Mouse (Mus musculus) urinary bladder, postnatal 4 days (tissue): ENCODE measurements around the gene P2rx4.
"Not testable (repeated sequence)": the region's sequence is repeated elsewhere in the genome, so short reads cannot be mapped to it uniquely, and the experiment has no call there.

Experiments
- DNase-seq, 2 experiments: peaks; one replicate each; pipeline ENCODE4 v3.0.0; 2021 to 2022; ENCODE audit warnings: low spot score in 2 of 2

The P2rx4 gene

GRCm38 (mm10) chr5:122707276-122708181 lies at the start of gene P2rx4:
Gene P2rx4, plus strand, starts transcription at chr5:122707544.
- DNase-seq, result peak; percentile 75 to 80

- no peak for DNase-seq
Observed at GRCm38 (mm10) chr5:122662501-122662900, 44.8 kb upstream of the P2rx4 start.

- DNase-seq, result no peak
Observed at GRCm38 (mm10) chr5:122665036-122665435, 42.3 kb upstream of the P2rx4 start.

GRCm38 (mm10) chr5:122668981-122669897 lies 38.1 kb upstream of the P2rx4 start:
- no peak for DNase-seq

DNA sequence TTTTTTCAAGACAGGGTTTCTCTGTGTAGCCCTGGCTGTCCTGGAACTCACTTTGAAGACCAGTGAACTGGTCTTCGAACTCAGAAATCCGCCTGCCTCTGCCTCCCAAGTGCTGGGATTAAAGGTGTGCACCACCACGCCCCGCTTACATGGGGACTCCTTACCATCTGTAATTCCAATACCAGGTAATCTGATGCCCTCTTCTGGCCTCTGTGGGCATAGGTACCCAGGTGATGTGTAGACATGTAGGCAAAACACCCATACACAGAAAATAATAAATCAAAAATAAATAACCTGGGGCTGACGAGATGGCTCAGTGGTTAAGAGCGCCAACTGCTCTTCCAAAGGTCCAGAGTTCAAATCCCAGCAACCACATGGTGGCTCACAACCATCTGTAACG lies 35.7 kb upstream of the P2rx4 start:
- not testable (repeated sequence) for DNase-seq

DNA sequence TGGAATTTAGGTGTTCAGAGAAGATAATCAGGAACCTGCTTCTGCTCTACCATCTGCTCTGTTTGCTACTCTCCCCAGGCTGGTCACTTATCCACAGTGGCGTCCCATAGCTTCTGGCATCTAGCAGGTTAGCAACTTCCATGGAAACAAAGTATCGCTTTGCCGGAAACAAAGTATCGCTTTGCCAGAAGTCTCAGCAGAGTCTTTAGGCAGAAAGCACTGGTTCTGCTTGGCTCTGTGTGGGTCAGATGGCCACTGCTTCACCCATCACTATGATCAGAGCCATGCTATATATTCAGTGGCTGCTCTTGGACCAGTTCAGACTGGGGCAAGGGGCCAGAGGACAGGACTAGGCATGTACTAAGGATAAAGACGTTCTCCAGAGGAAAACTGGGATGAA lies 35.0 kb upstream of the P2rx4 start:
- DNase-seq, result no peak

GRCm38 (mm10) chr5:122676002-122676401 lies 31.3 kb upstream of the P2rx4 start:
- DNase-seq, result no peak

- no peak for DNase-seq
Observed at GRCm38 (mm10) chr5:122677983-122678382, 29.4 kb upstream of the P2rx4 start.

DNA sequence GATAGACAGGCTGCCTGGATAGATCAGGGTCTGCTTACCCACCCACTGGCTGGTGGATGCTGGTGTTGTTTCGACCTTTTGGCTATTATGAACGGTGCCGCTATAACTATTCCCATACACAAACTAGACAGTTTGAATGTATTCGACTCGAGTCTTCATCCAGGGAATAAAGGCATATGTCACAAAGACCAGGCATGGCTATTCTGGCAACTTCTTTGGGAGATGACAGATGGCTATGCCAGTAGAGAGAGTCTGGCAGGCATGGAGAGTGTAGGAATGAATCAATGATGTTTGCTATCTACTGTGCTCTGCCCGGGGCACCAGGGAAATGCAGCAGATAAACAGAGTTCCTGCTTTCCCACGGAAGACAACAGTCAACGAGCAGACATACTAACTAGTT lies 27.5 kb upstream of the P2rx4 start:
- no peak for DNase-seq

GRCm38 (mm10) chr5:122681276-122681675 lies 26.1 kb upstream of the P2rx4 start:
- no peak for DNase-seq

DNA sequence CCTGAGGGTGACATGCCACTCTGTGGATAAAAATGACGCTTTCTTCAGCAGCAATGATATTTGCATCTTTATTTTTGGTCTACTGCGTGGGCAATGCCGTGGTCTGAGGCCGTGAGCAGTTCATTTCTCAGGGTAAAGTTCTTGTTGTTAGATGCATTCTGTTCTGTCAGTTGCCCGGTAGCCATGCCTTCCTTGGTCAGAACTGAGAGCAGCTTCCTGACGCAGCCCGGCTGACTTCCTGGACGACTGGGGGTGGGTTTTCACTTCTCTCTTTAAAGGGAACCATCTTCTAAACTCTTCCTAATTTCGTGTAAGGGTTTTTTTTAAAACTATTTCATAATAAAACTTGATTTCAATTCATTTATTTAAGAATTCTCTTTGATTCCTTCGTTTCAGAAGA lies 23.4 kb upstream of the P2rx4 start:
- no peak for DNase-seq

DNA sequence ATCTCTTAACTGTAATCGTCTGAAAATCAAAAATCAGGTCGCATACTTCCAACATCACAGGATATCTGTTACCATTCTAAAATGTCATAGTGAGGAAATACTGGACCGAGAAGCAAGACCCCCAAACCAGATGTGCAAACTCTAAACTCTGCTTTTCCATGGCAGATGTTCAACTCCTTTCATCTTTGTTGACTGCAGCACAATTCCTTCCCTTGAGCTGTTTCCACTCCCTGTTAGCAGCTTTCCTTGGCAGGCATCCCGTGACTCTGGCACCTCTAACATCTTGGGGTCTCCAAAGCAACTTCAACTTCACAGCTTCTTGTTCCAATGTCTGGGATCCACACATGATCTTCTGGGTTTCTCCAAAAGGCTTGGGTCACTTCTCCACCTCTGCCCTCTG lies 20.0 kb upstream of the P2rx4 start:
- DNase-seq, result no peak

GRCm38 (mm10) chr5:122689153-122689552 lies 18.2 kb upstream of the P2rx4 start:
- DNase-seq, result no peak

DNA sequence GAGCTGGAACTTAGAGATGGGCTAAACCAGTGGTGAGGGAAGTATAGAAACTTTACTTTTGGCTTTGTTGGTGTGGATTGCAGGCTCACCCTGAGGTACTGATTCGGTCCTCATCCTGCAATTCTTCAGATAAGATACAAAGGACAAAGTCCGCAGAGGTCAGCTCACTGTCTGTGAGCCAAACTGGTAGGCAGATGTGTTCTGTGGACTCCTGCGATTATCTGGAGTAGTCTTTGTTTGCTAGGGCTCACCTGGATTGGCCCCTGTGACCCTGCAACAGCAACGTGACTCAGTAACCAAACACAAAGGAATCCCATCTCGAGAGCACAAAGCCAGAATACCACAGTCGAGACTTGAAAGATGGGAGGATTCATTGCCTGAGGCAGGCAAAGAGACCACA lies 16.9 kb upstream of the P2rx4 start:
- no peak for DNase-seq

DNA sequence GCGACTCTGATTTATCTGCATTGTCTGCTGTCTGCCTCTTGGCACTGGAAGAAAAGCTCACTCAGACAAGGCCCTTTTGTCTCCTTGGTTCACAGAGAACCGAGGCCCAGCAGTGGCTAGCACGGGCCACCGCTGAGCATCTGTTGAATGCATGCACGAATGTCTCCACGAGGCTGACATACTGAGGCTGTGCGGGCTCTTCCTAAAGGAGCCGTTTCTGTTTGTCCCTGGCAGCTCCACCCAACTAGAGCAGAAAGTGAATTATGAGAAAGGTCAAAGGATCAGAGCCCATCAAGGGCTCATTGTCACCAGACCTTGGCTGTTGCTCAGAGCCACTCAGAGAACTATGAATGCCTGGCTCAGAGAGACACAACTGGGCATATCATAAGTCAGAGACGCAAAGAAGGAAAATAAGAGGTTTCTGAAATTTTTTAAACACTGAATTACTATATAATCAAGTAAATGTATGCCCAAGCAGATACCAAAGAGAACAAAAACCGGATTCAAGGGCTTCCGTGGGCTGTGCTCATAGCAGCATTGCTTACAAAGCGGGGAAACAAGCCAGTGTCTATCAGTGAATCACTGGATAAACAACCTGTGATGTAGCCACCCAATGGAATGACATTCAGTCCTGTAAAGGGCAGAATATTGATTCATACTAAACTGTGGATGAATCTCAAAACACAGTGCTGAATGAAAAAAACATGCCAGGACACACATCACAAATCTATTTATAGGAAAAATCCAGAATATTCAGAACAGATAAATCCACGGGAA lies 13.7 kb upstream of the P2rx4 start:
- DNase-seq, result no peak

DNA sequence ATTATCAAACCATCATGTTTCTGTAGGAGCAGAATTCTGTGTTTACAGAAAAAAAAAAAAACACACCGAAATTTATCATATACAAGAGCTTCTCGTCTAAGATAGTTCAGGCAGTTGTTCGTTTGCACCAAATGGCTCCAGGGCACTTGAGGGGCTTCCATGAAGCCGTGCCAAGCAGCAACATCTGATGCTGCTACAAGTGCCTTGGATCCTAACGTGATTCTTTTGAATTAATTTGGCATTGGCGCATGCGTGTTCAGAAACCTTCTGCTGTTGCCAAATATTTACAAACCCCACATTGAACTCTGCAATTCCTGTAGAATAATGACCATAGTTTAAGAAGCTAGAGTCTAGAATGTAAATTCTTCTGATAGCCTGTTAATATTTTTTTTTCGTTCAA lies 11.8 kb upstream of the P2rx4 start:
- DNase-seq, result no peak

- no peak for DNase-seq
Observed at GRCm38 (mm10) chr5:122698041-122698700, 9.2 kb upstream of the P2rx4 start.

DNA sequence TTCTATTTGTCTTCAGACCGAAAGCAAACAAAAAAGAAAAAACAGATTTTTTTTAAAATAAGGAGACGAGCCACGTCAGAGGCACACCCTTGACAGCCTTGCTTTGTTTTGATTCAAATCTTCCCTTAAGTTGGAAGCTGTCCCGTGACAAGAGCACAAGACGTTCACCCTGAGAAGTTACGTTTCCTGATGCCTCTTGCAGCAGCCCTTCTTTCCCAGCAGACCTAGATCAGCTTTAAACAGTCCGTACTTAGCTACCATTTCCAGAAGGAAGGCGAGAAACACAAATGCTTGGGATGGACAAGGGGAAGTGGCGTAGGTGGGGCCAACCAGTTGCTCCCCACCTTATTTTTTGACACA lies 8.7 kb upstream of the P2rx4 start:
- DNase-seq, result no peak

DNA sequence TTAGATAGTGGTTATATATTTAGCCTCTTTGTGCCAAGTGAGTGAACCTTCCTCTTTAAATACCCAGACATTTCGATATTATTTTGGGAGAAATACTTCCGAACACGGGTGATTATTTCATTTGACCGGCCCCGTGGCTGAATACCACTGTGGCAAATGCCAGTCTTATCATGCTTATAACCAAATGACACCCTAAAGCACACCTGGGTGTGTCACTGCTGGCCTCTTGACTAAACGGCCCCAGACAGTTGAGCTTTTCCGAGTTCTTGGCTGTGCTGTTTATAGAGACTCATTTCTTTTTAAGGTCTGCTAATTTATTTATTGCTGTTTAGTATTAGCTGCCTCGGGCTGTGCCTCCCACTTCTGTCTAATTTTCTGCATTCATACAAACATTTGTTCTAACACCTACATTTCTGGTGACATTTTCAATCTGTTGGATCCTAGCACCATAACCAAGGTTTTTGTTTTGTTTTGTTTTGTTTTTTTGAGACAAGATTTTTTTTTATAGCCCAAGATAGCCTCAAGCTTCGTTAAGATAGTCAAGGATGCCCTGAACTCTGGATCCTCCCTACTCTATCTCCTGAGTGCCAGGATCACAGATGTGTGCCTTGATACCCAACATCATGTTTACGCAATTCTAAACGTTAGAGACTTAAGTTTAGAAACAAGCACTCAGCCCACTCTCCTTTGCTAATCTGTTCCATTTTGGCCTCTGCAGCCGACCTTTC lies 7.1 kb upstream of the P2rx4 start:
- no peak for DNase-seq

DNA sequence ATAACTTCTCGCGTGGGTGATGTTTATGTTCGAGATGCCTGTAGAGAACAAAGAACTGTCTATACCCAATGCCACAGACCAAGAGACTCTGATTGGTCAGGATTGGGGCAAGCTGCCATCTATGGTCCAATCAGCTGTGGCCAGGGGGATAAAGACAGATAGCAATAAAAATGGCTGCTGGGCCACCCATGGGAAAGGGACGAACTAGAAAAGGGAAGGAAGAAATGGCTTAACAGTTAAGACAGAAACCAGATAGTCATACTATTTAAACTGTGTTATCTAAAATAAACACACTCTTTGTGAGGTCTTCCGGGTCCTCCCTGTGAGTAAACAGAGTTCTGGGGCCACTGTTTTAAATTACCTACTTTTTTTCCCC lies 6.5 kb upstream of the P2rx4 start:
- DNase-seq, result no peak

- no peak for DNase-seq
Observed at GRCm38 (mm10) chr5:122702156-122702555, 5.2 kb upstream of the P2rx4 start.
